Comparison of ENCODE assay signal across 22 mouse cellular contexts in the genomic region with DNA sequence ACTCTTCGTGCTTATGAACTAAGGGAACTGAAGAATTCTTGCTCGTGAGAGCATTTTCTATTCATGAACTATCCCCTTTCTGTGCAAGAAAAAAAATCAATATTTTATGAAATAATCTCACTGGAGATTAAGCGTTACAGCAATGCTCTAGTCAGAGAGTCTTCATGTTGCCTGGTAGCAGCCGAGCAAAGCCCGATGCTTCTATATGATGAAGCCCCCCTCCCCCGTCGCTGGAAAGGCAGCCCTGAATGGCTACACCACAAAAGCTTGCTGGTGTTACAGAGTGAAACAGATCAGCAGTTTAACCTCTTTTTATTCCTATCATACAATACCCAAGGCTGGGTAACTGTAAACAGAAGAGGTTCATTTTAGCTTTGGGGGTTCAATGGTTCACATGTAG.
A peak's percentile ranks its signal among the peaks of the same experiment; 100 is the strongest.
DNase-seq lines count a peak whose midpoint lies in the region; ATAC-seq and TF ChIP-seq lines count a peak whose summit lies in the region.
"Had no signal": no experiment of that assay in that cellular context is flagged by ENCODE, and none has a peak within 500 bp of the region (broad histone marks: within the 10 kb centered on the region; RNA-seq: fewer than 3 reads in every experiment).

No protein-coding gene starts in this region.

- no peaks in the 10 kb centered on the region for H3K36me3 ChIP-seq in hindbrain, postnatal 0 days (ENCODE audit: insufficient read depth, low read length)
- no peaks in the 10 kb centered on the region for H3K36me3 ChIP-seq in hindbrain, embryonic 13.5 days
- no peaks in the 10 kb centered on the region for H3K36me3 ChIP-seq in ES-Bruce4 (ENCODE audit: control insufficient read depth, insufficient read depth, low read length, poor library complexity, severe bottlenecking)
- H3K36me3 ChIP-seq: forebrain, embryonic 10.5 days; G1E; hindbrain, embryonic 12.5 days had no signal

- H3K27ac ChIP-seq in hindbrain, postnatal 0 days: no peak overlapping the region
- H3K27ac ChIP-seq in hindbrain, embryonic 13.5 days: no peak overlapping the region
- peak overlapping the region; percentile 95 for H3K27ac ChIP-seq in ES-Bruce4 (ENCODE audit: insufficient read depth, low read length)
- H3K27ac ChIP-seq: forebrain, embryonic 10.5 days; gastrocnemius, adult 2 months; hindbrain, embryonic 12.5 days had no signal

- no peaks in the 10 kb centered on the region for H3K27me3 ChIP-seq in hindbrain, postnatal 0 days (ENCODE audit: insufficient read depth, low read length)
- H3K27me3 ChIP-seq in hindbrain, embryonic 13.5 days: no peaks in the 10 kb centered on the region
- no peaks in the 10 kb centered on the region for H3K27me3 ChIP-seq in ES-Bruce4 (ENCODE audit: control insufficient read depth, insufficient read depth, low read length, poor library complexity, severe bottlenecking)
- H3K27me3 ChIP-seq: hindbrain, embryonic 12.5 days; Patski had no signal

- H3K9ac ChIP-seq in hindbrain, postnatal 0 days (replicated peaks; ENCODE audit: low read length): no peak overlapping the region
- no peak overlapping the region for H3K9ac ChIP-seq in hindbrain, embryonic 13.5 days
- peak overlapping the region; percentile 57; the same call in 1 of the 2 replicates for H3K9ac ChIP-seq in ES-Bruce4 (ENCODE audit: low read depth, poor library complexity, severe bottlenecking)
- H3K9ac ChIP-seq: hindbrain, embryonic 12.5 days had no signal

- 61% methylated on average over 7 of the region's 7 CpGs for WGBS in hindbrain, postnatal 0 days
- 68% methylated on average over 7 of the region's 7 CpGs for WGBS in hindbrain, embryonic 13.5 days

- TF ChIP-seq CTCF in hindbrain, postnatal 0 days (IDR thresholded peaks at IDR 0.05; ENCODE audit: low read depth): no peak
- no peak for TF ChIP-seq CTCF in ES-Bruce4 (IDR thresholded peaks at IDR 0.05; ENCODE audit: low read depth, low read length)

- no peak overlapping the region for H3K4me3 ChIP-seq in hindbrain, postnatal 0 days (ENCODE audit: low read length)
- H3K4me3 ChIP-seq in hindbrain, embryonic 13.5 days: no peak overlapping the region
- no peak overlapping the region for H3K4me3 ChIP-seq in ES-Bruce4 (ENCODE audit: low read depth, low read length)
- H3K4me3 ChIP-seq: forebrain, embryonic 10.5 days; gastrocnemius, adult 2 months; hindbrain, embryonic 12.5 days had no signal

- no peaks in the 10 kb centered on the region for H3K4me1 ChIP-seq in hindbrain, postnatal 0 days (ENCODE audit: insufficient read depth, low read length)
- H3K4me1 ChIP-seq in hindbrain, embryonic 13.5 days (replicated peaks): peaks cover 24% of the 10 kb centered on the region
- H3K4me1 ChIP-seq in ES-Bruce4 (ENCODE audit: control insufficient read depth, insufficient read depth, low read length): peaks cover 8% of the 10 kb centered on the region

- no peak overlapping the region for H3K4me2 ChIP-seq in hindbrain, postnatal 0 days (ENCODE audit: low read depth, low read length)
- no peak overlapping the region for H3K4me2 ChIP-seq in hindbrain, embryonic 13.5 days
- H3K4me2 ChIP-seq: heart, embryonic 11.5 days; hindbrain, embryonic 12.5 days had no signal

- no peak for ATAC-seq in hindbrain, postnatal 0 days
- no peak for ATAC-seq in hindbrain, embryonic 13.5 days (ENCODE audit: low FRiP score)
- ATAC-seq: CD4-positive, CD25-positive, alpha-beta regulatory T cell, adult 4 months; forebrain, embryonic 16.5 days; hindbrain, embryonic 16.5 days; inflammation-experienced regulatory T-cells, adult 6 months had no signal

- no peaks in the 10 kb centered on the region for H3K9me3 ChIP-seq in hindbrain, postnatal 0 days (ENCODE audit: low read length)
- H3K9me3 ChIP-seq in hindbrain, embryonic 13.5 days: no peaks in the 10 kb centered on the region
- no peaks in the 10 kb centered on the region for H3K9me3 ChIP-seq in ES-Bruce4 (replicated peaks; ENCODE audit: control insufficient read depth, insufficient read depth, low read length, poor library complexity, severe bottlenecking)
- H3K9me3 ChIP-seq: forebrain, embryonic 10.5 days; G1E; hindbrain, embryonic 12.5 days had no signal

- TF ChIP-seq POLR2A in ES-Bruce4 (IDR thresholded peaks at IDR 0.05; ENCODE audit: insufficient read depth, low read length): no peak

- TF ChIP-seq EP300 in ES-Bruce4 (IDR thresholded peaks at IDR 0.05; ENCODE audit: insufficient read depth, low read depth, low read length): no peak

- DNase-seq in hindbrain, postnatal 0 days (ENCODE audit: low spot score): peak; percentile 15
- DNase-seq in retina, embryonic 14.5 days (ENCODE audit: low spot score): peak; percentile 14
- DNase-seq in retina, postnatal 1 day: no peak
- no peak for DNase-seq in layer of hippocampus, adult 9-10 months (ENCODE audit: low spot score)
- DNase-seq: adrenal gland, postnatal 10 days; adrenal gland, postnatal 36 days; cerebellum, adult 18-20 months; cerebellum, adult 9-10 months; cerebellum, postnatal 14 days; gastrocnemius, adult 2 months; heart, adult 11 months had no signal

Comparison
In these comparisons a context has a peak if more than half of its experiments do, and no peak if none do; other contexts are left out.
1. DNase-seq: peak in hindbrain, postnatal 0 days (single experiment) and retina, embryonic 14.5 days (single experiment); none in retina, postnatal 1 day (single experiment) and layer of hippocampus, adult 9-10 months (single experiment).